Mouse (Mus musculus) urinary bladder, postnatal 36 days (tissue): Measurements from ENCODE around the gene Fosl1.

Experiments used
- DNase-seq, 2 experiments: peaks; one replicate each; pipeline ENCODE4 v3.0.0; 2022; ENCODE audit warnings: low spot score in 2 of 2, mixed read lengths in 1 of 2

Gene Fosl1

DNA sequence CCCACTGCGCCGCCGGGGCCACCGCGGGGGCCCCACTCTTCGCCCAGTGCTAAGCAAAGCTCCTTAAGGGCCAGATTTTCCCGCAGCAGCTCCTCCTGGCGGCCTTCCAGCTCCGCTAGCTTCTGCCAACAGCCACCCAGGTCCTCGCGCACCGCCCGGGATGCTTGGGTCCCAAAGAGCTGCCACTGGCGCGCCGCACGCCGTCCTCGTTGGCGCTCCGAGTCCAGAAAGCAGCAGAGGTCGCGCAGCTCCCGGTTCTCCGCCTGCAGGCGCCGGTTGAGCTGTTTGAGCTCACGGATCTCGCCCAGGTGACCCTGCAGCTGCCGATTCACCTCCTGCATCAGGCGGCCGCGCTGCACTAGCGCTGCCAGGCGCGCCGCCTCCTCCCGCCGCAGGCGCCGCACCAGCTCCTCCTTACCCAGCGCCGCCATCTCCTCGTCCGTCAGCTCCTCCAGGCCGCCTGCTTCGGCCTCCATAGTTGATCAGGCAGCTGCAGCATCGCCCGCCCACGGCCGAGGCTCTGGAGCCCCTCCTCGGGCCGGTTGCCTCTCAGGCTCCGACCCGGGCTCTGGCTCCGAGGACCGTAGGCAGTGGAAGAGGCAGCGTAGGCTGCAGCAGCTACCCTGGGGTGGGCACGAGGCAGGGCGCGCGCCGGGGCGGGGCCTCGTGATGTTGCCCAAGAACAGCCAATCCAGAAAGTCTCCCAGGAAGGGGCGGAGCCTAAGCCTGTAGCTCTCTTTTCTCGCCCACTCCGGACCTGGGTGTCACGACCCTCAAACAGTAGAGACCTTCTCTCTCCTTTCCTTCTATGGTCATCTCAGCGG lies 9.8 kb downstream of the Fosl1 start:
- peak; percentile 94 to 95 for DNase-seq

DNA sequence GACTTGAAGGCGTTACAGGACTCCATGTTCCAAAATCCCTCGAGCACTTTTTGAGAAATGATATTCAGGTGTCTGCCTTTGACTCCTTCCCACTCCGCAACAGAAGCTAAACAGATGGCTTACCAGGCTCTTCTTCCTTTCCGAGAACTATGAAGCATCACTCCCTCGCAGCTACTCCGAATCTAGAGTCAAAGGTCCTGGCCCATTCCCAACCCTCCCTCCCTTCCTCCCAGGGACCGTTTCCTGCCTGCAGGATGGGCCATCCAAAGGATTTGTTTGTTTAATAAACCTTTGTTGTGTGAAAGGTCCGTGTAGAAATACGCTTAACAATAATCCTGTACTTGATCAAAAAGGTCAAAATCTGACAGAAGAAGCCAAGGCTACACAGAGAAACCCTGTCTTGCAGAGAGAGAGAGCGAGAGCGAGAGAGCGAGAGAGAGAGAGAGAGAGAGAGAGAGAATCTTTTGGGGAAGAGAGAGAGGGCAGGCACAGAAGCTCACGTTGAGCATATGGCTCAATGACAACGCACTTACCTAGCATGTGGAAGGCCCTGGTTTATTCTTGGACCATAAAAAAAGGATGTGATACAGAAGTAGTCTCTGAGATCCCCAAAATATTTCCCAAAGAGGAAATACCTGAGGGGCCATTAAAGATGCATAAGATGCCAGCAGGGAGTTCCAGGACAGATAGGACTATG lies 10.5 kb downstream of the Fosl1 start, which contains the start of gene Ccdc85b:
Ccdc85b (minus strand) TSS at position 149 of the 697 bp plus-strand sequence.
- no peak for DNase-seq

DNA sequence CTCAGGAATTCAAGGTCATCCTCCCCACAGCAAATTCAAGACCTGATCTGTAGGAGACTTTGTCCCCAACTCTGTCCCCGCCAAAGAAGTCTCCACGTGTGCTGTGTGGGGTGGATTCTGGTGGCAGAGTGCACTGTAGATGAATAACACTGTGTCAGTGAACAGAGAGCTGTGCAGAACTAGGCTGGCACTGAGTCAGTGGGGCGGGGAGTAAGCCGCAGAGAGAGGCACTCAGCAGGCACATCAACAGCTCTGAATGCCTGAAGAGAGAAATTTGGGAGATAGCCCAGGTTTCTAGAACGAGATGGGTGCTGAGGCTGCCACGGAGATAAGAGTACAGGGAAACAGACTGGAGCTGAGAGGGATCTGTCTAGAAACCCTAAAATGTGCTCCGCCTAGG lies 11.7 kb downstream of the Fosl1 start:
- DNase-seq: no peak

DNA sequence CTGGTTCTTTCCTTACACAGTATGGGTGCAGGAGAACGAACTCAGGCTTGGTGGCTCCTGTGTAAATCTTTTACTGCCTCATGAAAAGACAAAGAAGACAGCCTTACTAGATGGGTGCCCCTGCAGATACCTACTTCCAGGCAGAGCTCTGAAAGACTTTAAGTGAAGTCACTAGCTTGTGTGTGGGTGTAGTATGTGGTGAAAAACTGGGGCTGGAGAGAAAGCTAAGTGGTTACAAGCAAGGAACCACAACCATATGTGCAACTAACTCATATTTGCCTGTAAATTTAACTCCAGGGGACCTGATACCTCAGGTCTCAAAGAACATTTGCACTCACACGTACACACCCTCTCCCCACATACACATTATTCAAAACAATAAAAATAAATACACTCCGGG lies 12.5 kb downstream of the Fosl1 start:
- DNase-seq: no peak

DNA sequence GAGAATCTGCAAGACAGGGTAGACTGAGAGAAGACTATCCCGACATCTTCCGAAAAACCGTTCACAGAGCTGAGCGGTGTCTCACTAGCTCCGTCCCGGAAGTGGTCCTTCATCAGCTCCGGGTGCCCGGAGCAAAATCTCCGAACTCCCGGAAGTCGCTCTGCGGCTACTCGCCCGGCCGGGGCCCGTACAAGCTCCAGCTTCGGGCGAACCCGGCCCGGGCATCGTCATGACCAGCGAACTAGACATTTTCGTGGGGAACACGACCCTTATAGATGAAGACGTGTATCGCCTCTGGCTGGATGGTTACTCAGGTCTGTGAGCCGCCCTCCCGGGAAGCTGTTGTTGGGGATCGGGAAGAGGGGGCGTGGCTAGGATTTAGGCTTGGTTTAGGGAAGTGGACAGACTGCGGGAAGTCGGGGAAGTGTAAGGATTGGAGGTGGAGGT lies 13.1 kb downstream of the Fosl1 start, which contains the start of gene Fibp:
Fibp (plus strand) TSS at position 151 of the 447 bp plus-strand sequence.
- DNase-seq: peak; percentile 88 to 90

DNA sequence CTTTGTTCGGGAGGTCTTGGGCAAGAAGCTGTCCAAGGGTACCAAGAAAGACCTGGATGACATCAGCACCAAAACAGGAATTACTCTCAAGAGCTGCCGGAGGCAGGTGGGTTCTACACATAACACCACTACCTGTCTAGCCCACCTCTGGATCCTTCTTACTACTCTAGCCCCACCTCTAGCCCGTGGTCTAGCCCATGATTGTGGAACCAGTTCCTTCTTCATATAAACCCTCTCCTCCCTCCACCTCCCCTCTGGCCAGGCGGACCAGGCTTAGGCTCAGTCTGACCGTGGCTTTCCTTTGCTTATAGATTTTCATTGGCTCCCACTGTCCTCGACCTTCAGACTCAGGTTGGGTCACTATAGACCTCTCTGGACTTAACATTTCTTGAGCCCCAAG lies 14.1 kb downstream of the Fosl1 start:
- DNase-seq: no peak

DNA sequence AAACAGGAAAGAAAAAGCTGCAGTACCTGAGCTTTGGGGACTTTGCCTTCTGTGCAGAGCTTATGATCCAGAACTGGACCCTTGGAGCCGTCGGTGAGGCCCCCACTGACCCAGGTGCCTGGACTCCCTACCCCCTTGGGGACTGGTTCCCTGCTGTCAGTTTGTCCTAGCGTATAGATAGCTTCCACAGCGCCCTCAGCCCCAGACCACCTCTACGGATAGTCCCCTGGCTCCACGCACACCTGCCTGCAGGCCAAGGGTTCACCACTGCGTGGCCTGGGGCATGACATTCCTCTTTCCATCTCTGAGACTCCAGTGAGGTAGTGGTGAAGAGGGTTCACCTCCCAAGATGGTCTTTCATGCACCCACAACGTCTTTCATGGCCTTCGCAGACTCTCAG lies 15.9 kb downstream of the Fosl1 start:
- DNase-seq: no peak

DNA sequence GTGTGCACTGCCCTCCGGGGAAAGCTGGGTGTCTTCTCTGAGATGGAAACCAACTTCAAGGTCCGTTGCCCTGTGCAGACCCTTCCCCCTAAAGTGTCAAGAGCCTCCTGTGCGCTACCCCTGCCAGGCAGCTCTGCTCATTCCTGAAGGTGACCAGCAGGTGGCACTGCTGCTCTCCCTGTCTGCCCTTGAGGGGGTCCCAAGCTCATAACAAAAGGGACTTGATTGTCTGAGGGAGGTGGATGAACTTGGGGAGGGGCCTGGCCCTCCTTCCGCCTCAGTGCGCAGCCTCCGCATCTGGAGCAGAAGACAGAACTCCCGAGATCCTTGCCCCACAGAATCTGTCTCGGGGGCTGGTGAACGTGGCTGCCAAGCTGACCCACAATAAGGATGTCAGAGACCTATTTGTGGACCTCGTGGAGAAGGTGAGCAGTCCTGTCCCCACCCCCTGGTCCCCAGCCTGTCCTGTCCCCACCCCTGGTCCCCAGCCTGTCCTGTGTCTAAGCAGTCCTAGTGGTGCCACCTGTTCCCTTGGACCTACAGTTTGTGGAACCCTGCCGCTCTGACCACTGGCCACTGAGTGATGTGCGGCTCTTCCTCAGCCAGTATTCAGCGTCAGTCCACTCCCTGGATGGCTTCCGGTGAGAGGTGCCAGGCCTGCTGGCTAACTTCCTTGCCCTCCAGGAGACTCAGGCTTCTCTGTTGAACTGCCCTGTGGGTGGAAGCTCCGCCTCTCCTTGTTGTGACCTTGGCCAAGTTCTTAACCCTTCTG lies 16.6 kb downstream of the Fosl1 start:
- no peak for DNase-seq

DNA sequence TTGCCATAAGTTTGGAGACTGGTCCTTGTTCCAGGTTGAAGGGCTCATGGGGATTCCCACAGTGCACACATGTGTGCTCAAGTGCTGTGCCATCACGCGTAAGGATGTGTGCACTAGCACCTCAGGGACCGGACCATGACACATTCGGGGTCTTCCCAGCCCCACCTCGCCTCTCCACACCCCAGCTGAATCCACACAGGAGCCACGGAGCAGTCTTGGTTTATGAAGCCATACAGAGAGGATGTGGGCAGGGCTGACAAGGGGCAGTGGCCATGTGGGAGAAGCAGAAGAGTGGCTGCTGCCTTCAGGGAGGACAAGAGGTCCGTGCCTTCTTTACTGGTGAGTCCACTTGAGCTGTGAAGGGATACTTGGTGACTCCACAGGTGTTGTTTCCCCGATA lies 17.7 kb downstream of the Fosl1 start:
- DNase-seq: no peak

DNA sequence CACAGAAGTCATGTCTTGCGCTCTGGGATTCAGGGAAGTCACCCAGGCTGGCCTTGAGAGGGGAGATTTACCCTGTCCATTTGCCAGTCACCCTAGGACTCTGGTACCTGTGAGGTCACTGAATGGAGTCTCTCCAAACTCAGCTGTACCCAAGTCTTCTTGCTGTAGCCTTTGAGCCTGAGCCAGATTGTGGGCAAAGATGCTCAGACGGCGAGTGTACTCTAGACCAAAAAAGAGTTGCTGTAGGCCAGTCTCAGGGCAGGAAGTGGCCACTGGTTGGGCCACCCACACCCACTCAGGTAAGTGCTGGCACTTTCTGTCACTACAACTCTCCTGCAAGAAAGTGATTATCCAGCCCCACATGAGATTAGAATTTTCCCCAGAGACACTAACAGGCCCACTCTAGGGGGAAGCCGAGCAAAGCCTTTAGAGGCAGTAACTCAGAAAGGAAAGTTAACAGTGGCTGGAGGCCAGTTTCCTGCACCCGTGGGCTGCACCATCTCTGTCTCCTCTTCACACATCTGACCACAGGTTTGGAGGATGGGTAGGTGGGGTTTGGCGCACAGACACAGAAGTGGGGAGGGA lies 19.7 kb downstream of the Fosl1 start:
- no peak for DNase-seq

DNA sequence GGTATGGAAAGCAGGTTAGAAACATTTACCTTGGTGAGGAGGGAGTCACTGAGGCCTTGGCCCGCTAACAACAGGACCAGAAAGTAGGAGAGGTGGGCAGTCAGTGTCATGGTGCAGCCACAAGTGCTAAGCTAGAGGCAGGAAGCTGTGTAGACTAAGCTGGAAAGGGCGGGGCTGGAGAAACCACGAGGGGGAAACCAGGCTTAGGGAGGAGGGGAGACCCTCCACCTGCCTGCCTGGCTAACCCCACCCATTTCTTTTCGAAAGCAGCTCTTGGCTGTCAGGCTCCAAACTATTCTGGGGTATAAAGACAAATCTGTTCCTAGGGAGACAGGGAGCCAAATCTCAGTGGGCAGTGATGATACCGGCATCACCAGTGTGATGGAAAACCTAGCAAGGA lies 21.0 kb downstream of the Fosl1 start, which contains the start of gene Ctsw:
Ctsw (minus strand) TSS at position 134 of the 400 bp plus-strand sequence.
- DNase-seq: no peak

DNA sequence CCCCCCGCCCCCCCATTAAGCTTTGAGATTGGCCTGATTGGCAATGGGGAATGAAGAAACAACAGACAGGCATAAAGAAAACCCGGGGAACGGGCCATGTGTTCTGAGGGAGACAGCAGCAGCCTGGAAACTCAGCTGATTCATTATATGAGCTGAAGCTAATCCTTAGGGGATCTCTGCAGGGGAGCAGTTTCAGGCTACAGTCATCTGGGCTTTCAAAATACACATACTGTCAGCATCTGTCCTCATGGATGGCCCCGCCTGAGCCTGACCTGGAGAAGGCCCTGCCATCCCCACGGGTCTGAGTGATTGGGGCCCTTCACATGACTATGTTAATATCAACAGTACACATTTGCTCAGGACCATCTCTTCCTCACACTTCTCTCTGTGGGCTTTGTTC lies 24.5 kb downstream of the Fosl1 start:
- DNase-seq: no peak

DNA sequence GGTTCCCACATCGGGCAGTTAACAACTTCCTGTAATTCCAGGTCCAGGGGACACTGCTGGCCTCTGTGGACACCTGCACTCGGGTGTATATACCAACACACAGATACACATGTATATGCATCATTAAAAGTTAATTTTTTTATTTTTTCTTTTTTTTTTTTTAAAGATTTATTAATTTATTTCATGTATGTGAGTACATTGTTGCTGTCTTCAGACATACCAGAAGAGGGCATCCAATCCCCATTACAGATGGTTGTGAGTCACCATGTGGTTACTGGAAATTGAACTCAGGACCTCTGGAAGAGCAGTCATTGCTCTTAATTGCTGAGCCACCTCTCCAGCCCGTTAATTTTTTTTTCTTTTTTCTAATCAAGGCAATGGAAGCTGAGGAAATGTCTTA lies 25.5 kb downstream of the Fosl1 start:
- no peak for DNase-seq

DNA sequence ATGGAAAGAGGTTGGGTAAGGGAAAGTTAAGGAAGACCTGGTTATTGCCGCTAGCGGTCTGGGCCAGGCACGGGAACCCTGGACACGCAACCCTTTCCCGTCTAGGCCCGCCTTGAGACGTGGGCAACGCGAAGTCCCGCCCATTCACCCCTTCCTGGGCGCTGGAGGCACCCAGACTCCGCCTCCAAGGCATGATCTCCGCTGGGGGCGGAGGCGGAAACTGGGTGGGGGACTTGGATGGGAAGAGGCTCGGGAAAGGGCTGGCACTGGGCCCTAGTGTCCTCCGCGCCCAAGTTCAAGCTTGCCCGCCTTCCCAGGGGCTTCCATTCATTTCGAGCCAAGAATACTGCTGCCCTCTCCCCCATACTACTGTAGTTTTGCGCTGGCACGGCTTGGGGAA lies 26.4 kb downstream of the Fosl1 start, which contains the start of gene Efemp2:
Efemp2 (plus strand) TSS at position 235 of the 400 bp plus-strand sequence.
- DNase-seq: peak; percentile 79 to 87

DNA sequence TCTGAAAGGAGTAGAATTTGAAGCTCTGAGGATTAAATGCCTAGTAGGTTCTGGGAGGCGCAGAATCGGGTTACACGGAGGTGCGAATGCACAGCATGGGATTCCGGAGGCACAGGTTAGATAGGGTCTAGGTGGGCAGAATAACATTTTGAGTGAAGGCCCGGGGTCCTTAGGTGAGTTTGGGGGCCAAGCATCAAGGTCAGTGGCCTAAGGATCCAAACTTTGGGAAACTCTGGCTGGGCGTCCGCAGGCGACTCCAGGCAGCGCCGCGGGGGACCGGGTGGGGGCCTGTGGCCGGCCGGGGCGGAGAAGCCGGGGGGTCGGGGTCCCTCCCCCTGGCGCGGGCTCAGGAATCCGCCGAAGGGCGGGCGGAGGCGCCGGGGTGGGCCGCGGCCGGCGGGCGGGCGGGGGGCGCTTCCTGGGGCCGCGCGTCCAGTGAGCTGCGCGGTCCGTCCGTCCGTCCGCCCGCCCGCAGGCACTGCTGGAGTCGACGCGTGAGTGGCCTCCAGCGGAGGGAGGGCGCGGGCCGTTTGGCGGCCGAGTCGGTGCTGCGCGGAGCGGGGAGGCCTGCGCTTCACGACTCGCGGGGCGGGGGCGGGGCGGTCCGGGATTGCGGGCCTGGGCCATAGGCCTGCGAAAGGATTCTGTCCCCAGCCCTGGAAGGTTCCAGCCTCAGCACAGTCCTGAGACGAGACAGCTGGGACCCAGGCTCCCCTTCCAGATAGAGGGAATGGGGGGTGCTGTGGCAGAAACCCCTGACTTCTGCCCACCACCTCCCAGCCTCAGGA lies 27.1 kb downstream of the Fosl1 start:
- peak in 1 of 2 experiments; percentile 15 for DNase-seq

DNA sequence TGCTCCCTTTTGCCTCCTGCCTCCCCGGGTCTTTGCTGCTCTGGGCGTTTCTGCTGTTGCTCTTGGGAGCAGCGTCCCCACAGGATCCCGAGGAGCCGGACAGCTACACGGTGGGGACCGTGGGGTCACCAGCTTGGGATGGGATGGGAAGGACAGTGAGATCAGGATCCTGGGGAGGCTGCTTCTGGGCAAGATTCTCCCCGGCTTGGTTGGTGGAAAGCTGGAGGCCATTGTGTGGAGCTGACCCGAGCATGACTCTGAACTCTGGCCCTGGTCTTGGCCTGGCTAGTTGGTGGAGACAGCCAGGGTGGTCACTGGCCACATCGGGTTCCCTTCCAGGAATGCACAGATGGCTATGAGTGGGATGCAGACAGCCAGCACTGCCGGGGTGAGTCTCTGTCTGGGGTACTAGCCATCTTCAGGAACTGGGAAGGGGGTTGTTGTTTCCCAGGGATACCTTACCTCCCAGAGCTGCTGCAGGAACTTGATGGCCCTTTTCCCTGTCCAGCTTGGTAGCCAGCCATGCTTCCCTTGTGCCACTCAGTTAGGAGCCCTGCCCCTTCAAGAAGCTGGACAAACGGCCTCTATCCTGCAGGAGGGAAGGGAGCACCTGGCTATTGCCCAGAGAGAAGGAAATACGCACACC lies 27.8 kb downstream of the Fosl1 start:
- DNase-seq: no peak

DNA sequence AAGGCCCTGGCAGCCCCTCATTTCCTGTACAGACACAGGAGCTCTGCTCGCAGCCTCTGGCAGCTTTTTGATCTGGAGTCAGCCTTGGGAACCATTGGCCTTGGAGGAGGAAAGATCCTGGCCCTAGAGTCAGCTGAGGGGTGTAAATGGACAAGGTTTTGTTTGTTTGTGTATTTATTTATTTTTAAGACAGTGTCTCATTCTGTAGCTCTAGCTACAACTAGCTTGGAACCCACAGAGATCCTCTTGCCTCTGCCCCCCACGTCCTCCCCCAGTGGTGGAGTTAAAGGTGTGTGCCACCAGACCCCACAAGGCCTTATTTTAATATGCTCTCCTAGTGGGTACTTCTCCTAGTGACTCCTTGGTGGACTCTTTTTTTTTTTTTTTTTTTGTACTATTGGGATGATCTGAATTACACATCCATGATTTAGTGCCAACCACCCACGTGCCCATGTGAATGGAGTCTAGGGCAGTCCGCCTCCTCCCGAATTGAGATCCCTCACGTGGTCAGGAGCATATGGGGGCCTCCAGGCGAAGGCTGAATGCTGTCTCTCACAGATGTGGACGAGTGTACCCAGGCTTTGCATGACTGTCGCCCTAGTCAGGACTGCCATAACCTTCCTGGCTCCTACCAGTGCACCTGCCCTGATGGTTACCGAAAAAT lies 29.8 kb downstream of the Fosl1 start:
- no peak for DNase-seq

DNA sequence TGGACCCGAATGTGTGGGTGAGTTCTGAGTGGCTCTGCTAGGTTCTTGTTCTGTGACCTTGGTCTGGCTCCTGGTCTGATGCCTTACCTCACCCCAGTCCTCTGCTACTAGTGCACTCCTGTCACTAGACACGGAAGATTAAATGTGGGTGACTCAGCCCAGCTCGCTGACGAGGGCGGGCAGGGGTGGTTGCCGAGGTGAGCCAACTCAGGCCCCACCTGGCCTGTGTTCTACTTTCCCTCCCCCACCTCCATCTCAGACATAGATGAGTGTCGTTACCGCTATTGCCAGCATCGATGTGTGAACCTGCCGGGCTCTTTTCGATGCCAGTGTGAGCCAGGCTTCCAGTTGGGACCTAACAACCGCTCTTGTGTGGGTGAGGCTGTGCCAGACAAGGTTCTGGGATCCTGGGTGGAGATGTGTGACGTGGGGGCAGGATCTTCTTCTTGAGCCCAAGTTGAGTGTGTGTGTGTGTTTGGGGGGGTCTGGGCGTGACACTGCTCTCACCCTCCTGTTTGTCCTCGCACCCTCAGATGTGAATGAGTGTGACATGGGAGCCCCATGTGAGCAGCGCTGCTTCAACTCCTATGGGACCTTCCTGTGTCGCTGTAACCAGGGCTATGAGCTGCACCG lies 30.4 kb downstream of the Fosl1 start:
- no peak for DNase-seq

DNA sequence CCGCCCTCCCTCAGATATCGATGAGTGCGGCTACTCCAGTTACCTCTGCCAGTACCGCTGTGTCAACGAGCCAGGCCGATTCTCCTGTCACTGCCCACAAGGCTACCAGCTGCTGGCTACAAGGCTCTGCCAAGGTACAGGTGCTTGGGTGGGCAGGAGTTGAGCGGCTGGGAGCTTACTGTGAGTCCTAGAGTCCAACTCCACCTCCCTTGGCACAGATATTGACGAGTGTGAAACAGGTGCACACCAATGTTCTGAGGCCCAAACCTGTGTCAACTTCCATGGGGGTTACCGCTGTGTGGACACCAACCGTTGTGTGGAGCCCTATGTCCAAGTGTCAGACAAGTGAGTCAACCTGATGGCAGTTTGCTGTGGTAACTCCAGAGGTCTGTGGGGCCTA lies 32.7 kb downstream of the Fosl1 start:
- no peak for DNase-seq
